Mouse (Mus musculus): Measurements from ENCODE around the gene Tmbim1.

Tmbim1 gene

DNA sequence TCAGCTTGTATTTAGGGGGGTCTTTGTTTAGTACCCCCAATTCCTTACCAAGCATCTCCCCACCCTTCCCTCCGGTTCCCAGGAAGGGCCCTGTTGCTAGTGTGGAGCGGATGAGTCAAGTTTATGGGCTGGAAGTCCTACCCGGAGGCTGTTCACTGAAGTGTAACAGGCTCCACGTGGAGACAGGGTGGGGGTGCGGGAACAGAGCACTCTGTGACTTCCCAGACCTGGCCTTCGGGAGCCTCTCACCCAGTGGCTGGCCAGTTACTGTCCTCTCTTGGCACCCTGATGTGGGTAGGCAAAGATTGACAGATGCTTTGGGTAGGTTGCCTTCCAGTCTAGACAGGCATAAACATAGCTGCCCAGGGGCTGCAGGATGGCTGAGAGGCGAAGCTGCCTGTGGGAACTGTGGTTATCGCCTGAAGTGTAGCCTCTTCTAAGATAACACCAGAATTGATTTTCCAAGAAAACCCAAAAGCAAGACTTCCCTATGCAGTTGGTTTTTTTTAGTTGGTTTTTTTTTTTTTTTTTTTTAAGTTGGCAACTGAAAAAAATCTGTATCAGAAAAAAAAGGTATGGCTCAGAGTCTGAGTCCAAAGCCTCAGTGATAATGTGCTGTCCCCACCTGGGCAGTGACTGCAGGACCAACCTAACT is 27.4 kb downstream of the Tmbim1 start:
- no peak for DNase-seq (ENCODE audit: low spot score)

GRCm38 (mm10) chr1:74277041-74277440 is 28.4 kb downstream of the Tmbim1 start:
- DNase-seq (ENCODE audit: low spot score), result no peak

GRCm38 (mm10) chr1:74275015-74275414 is 30.4 kb downstream of the Tmbim1 start:
- DNase-seq (ENCODE audit: low spot score), result peak; percentile 77

DNA sequence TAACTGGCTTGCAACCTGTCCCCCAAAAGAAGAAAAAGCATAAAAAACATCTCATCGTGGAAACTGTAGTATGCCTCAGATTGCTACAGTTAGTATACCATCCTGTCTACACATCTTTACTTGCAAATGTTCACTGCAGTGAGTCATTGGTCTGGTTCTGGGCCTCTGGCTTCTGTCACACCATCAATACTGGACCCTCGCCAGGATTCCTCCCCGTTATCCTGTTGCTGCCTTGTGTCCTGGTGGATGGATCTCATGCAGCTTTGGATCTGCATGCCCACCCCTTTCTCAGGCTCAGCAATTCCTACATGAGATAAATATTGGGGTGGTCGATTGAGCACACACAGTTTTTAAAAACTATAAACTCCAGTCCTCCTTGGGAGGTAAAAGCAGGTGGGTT is 33.8 kb downstream of the Tmbim1 start:
- DNase-seq (ENCODE audit: low spot score), result no peak

DNA sequence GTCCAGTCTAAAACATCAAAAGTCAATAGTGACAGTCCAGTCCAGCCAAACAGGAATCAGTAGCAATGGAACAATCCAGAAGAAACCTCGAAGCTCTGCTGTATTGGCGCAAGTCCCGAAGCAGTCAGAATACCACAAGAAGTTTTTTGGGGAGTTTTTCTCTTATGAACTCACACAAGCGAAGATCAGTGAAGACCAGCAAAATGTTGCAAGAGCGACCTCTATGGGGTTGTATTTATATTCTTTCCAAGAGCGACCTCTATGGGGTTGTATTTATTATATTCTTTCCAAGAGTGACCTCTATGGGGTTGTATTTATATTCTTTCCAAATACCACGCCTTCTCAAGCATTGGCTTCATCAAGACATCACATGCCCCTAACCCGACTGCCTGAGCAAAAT is 36.7 kb downstream of the Tmbim1 start:
- DNase-seq (ENCODE audit: low spot score), result no peak

- no peak for DNase-seq (ENCODE audit: low spot score)
These were observed 42.9 kb downstream of the Tmbim1 start for GRCm38 (mm10) chr1:74262510-74262909.

- DNase-seq (ENCODE audit: low spot score), result no peak
These were observed 48.6 kb downstream of the Tmbim1 start for GRCm38 (mm10) chr1:74256782-74257181.

- DNase-seq (ENCODE audit: low spot score), result no peak
These were observed 49.6 kb downstream of the Tmbim1 start for GRCm38 (mm10) chr1:74255704-74256345.

DNA sequence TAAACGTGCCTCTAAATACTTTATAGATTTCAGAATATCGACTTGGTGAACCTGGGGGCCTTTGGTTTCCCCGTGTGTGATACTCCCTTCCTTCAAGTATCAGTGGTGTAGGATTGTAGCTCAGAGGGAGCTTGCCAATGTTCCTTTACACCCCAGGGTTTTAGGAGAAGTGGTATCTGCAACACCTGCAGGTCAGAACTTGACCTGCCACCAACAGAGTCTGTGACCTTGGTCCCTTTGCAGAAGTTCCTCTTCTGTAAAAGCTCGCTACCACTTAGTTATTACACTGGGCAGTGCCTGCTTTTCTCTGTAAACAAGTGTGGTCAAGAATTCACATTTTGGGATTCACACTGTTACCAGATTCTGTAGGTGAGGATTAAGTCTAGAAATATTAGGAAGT is 55.3 kb downstream of the Tmbim1 start:
- no peak for DNase-seq (ENCODE audit: low spot score)

DNA sequence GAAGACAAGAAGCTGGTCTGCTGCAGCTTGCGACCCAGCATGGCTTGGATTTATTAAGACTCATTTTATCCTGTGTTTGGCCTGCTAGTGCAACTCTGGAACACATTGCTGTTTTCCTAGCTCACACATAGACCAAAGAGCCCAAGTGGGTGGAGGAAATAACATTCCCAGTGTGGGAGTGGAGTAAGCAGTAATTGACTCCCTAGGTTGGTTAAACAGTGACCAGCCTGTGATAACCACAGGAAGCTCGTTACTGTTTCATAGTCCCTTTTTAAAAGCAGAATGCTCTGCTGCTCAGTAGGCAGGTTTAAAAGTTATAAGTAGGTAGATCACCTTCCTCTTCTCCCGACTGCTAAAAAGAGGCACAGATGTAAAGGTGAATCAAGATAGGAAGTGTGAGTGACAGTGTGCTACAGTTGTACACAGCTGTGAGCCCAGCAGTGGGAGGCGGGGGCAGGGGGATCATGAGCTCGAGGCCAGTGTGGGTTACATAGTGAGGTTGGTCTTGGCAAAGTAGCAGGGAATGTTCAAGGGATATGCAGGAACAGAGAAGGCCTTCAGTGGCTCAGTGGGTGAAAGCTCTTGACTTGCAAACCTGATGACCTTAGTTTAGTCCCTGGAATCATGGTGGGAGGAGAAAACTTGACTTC is 56.0 kb downstream of the Tmbim1 start:
- peak; percentile 70 for DNase-seq (ENCODE audit: low spot score)

- peak; percentile 40 for DNase-seq (ENCODE audit: low spot score)
These were observed 56.6 kb downstream of the Tmbim1 start for GRCm38 (mm10) chr1:74248799-74249198.

DNA sequence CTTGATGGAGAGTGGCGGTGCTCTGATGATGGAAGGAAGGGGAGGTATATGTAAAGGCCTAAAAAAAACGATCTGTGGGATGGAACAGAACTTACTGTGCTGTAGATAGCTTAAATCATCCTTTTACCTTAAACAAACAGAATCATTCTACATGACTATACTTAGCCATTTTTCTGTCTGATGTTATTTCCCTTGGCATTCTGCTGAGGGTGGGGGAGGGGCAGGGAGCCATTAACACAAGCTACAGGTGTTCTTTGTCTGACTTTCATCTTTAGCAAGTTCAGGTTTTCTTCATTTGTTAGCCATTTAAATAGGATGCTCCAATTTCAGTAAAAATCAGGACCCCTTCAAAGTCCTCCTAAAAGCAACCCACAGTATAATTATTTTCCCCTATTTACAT is 59.9 kb downstream of the Tmbim1 start:
- no peak for DNase-seq (ENCODE audit: low spot score)

- no peak for DNase-seq (ENCODE audit: low spot score)
These were observed 64.6 kb downstream of the Tmbim1 start for GRCm38 (mm10) chr1:74240832-74241231.

DNA sequence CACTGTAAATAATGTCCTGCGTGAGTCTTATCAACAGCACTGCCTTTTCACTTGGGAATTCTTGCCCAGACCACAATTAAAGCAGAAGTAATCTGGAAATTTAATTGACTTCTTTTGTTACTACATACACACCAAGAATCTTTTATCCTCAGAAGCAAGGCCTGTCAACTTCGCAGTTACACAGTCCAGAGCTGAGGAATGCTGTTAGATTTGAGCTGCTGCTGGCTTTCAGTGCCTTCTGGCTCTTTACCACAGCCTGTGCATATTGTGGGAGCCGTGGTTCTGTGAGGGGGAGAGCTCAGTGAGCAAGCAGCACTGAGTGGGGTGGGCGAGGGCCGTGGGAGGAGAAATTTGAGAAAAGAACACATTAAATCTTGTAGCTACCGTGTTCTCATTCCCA is 65.1 kb downstream of the Tmbim1 start:
- no peak for DNase-seq (ENCODE audit: low spot score)

- no peak for DNase-seq (ENCODE audit: low spot score)
These were observed 65.8 kb downstream of the Tmbim1 start for GRCm38 (mm10) chr1:74239618-74240017.

DNA sequence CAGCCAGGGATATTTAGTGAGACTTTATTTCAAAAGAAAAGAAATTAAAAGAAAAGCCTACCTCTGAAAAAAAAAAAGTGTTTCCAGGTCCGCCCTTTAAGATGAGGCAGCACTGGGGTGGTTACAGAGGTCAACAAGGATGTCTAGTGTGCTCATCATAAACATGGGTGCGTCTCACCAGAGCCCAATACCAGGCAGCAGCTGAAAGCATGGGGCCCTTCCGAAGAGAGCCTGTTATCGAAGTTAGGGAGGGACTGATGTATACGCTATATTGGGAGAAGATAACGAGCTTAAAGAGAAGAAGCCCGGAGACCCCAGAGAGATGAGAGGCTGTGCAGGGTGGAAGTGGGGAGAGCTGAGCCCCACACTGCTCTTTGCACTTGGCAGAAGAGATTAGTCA is 66.3 kb downstream of the Tmbim1 start:
- DNase-seq (ENCODE audit: low spot score), result no peak
